Mouse (Mus musculus): ENCODE measurements around the gene Nelfe.
A peak's percentile ranks its signal among the peaks of the same experiment; 100 is the strongest.
"Not testable (repeated sequence)": the region's sequence is repeated elsewhere in the genome, so short reads cannot be mapped to it uniquely, and the experiment has no call there.

Gene Nelfe

GRCm38 (mm10) chr17:34849722-34850516 is at the start of gene Nelfe, which contains the start of gene Skiv2l:
Gene Nelfe, plus strand, starts transcription at chr17:34850391.
Gene Skiv2l, minus strand, starts transcription at chr17:34850210.
- DNase-seq (ENCODE audit: low read depth, low spot score): peak; percentile 96

GRCm38 (mm10) chr17:34800781-34801305 is 49.3 kb upstream of the Nelfe start:
- DNase-seq (ENCODE audit: low read depth, low spot score): not testable (repeated sequence)

GRCm38 (mm10) chr17:34802756-34803155 is 47.4 kb upstream of the Nelfe start:
- DNase-seq (ENCODE audit: low read depth, low spot score): not testable (repeated sequence)

- DNase-seq (ENCODE audit: low read depth, low spot score): not testable (repeated sequence)
These were observed 46.8 kb upstream of the Nelfe start for GRCm38 (mm10) chr17:34803367-34803766.

GRCm38 (mm10) chr17:34804301-34804700 is 45.9 kb upstream of the Nelfe start, which contains the start of gene Cyp21a1:
Gene Cyp21a1, minus strand, starts transcription at chr17:34804561.
- not testable (repeated sequence) for DNase-seq (ENCODE audit: low read depth, low spot score)

- peak; percentile 64 for DNase-seq (ENCODE audit: low read depth, low spot score)
These were observed 45.2 kb upstream of the Nelfe start for GRCm38 (mm10) chr17:34804871-34805562.

GRCm38 (mm10) chr17:34807176-34807575 is 43.0 kb upstream of the Nelfe start:
- DNase-seq (ENCODE audit: low read depth, low spot score): no peak

- no peak for DNase-seq (ENCODE audit: low read depth, low spot score)
These were observed 41.5 kb upstream of the Nelfe start for GRCm38 (mm10) chr17:34808599-34809205.

GRCm38 (mm10) chr17:34810411-34810810 is 39.8 kb upstream of the Nelfe start:
- DNase-seq (ENCODE audit: low read depth, low spot score): not testable (repeated sequence)

- not testable (repeated sequence) for DNase-seq (ENCODE audit: low read depth, low spot score)
These were observed 39.4 kb upstream of the Nelfe start for GRCm38 (mm10) chr17:34810811-34811210.

- no peak for DNase-seq (ENCODE audit: low read depth, low spot score)
These were observed 38.9 kb upstream of the Nelfe start for GRCm38 (mm10) chr17:34811275-34811674.

- DNase-seq (ENCODE audit: low read depth, low spot score): peak; percentile 63
These were observed 36.4 kb upstream of the Nelfe start for GRCm38 (mm10) chr17:34813747-34814146.

GRCm38 (mm10) chr17:34814818-34815370 is 35.3 kb upstream of the Nelfe start:
- DNase-seq (ENCODE audit: low read depth, low spot score): no peak

- DNase-seq (ENCODE audit: low read depth, low spot score): not testable (repeated sequence)
These were observed 19.4 kb upstream of the Nelfe start for GRCm38 (mm10) chr17:34830776-34831175.

- no peak for DNase-seq (ENCODE audit: low read depth, low spot score)
These were observed 13.9 kb upstream of the Nelfe start for GRCm38 (mm10) chr17:34836155-34836855.

- DNase-seq (ENCODE audit: low read depth, low spot score): peak; percentile 98
These were observed 13.4 kb upstream of the Nelfe start, which contains the start of the genes Stk19 and Dxo for GRCm38 (mm10) chr17:34836856-34837221. Gene Stk19, minus strand, starts transcription at chr17:34836945. Gene Dxo, plus strand, starts transcription at chr17:34837019.

- no peak for DNase-seq (ENCODE audit: low read depth, low spot score)
These were observed 12.5 kb upstream of the Nelfe start for GRCm38 (mm10) chr17:34837464-34838324.

- no peak for DNase-seq (ENCODE audit: low read depth, low spot score)
These were observed 11.4 kb upstream of the Nelfe start for GRCm38 (mm10) chr17:34838785-34839184.

GRCm38 (mm10) chr17:34840736-34841307 is 9.4 kb upstream of the Nelfe start:
- DNase-seq (ENCODE audit: low read depth, low spot score): no peak

GRCm38 (mm10) chr17:34844884-34845283 is 5.3 kb upstream of the Nelfe start:
- DNase-seq (ENCODE audit: low read depth, low spot score): no peak
